Mouse (Mus musculus) liver, postnatal 0 days (tissue): ENCODE measurements at regions not wholly inside any gene's neighbourhood (a gene's known extent, or its start where the extent isn't known, plus 50 kb on each side); places are given as distances from the start of the nearest gene placed in this dataset.

Experiments
- CTCF ChIP-seq: sonication (generic); IDR thresholded peaks from 2 replicates; pipeline ENCODE4 v1.5.1; 2016; ENCODE audit warnings: antibody characterized with exemption, low read depth
- EP300 ChIP-seq: IDR thresholded peaks from 2 replicates; pipeline ENCODE4 v1.6.1; 2016; ENCODE audit warnings: antibody characterized with exemption, low read depth, mild to moderate bottlenecking

DNA sequence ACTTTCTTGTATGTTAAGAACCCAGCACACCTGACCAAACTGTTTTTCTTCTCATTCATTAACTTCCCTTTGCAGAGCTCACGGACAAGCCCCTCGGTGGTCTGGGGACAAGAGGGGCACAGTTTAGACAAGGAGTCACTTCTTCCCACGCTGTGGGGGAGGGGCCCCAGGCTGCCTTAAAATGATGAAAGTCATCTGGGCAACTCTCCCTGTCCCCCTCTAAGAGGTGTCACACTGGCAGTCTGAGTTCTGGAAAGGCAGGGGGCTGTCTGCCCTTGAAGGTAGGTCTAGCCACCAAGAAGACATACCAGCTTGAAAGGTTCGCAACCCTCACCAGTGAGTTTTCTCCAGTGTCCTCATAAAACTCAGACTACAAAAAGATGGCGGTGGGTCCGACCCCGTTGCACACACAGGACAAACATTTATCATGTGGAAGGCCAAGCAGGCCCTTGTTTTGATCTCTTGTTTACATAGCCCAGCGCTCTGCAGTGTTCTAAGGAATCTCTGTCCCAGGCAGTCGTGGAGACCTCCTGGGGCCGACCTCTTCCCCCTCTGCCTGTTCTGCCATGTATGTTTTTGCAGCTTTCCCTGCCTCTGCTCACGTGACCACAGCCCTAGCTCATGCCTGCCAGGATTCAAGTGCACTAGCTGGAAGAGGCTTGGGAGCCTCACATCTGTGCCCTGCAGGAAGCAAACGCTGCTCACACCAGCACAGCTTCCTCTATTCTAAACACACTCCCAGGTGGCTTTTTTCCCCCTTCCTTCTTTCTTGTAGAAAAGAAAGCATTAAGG, 259.2 kb downstream of the Cxcl12 start:
- TF ChIP-seq CTCF (no peak), EP300 (no peak)
